Mouse (Mus musculus) embryonic facial prominence, embryonic 15.5 days (tissue): ENCODE measurements around the gene Ybx1. TPM values are rescaled to one million over a fixed set of nuclear protein-coding genes. Genes with fewer than 3 reads are reported as not detected.
A peak's percentile ranks its signal among the peaks of the same experiment; 100 is the strongest.

Source experiments
- ATAC-seq: fragments of 200-750 bp; cut with Nextera tagmentation; 2 replicates; pipeline ENCODE4 v1.8.0; 2017; ENCODE audit warnings: low read depth, moderate TSS enrichment; ENCODE audit not compliant: insufficient number of reproducible peaks, low FRiP score, low TSS enrichment
- H3K27ac ChIP-seq: fragments of 300-500 bp; sonication (generic); replicated peaks from 2 replicates; pipeline ENCODE4 v1.5.1; 2015; ENCODE audit warnings: mild to moderate bottlenecking, inconsistent platforms
- H3K27me3 ChIP-seq: fragments of 300-500 bp; sonication (generic); 2 replicates; pipeline ENCODE4 v1.6.1; 2015; ENCODE audit warnings: inconsistent platforms
- H3K36me3 ChIP-seq: fragments of 300-500 bp; sonication (generic); 2 replicates; pipeline ENCODE4 v1.6.1; 2015; ENCODE audit warnings: mild to moderate bottlenecking, inconsistent platforms
- H3K4me1 ChIP-seq: fragments of 300-500 bp; sonication (generic); 2 replicates; pipeline ENCODE4 v1.6.1; 2015; ENCODE audit warnings: inconsistent platforms
- H3K4me2 ChIP-seq: fragments of 300-500 bp; sonication (generic); replicated peaks from 2 replicates; pipeline ENCODE4 v1.6.1; 2015; ENCODE audit warnings: mild to moderate bottlenecking, inconsistent platforms
- H3K4me3 ChIP-seq: fragments of 300-500 bp; sonication (generic); replicated peaks from 2 replicates; pipeline ENCODE4 v1.5.1; 2015; ENCODE audit warnings: mild to moderate bottlenecking, inconsistent platforms
- H3K9ac ChIP-seq: fragments of 300-500 bp; sonication (generic); 2 replicates; pipeline ENCODE4 v1.6.1; 2015; ENCODE audit warnings: inconsistent platforms
- H3K9me3 ChIP-seq: fragments of 300-500 bp; sonication (generic); replicated peaks from 2 replicates; pipeline ENCODE4 v1.6.1; 2016; ENCODE audit warnings: inconsistent platforms
- WGBS: fragments of 180-500 bp; shearing (Covaris S2); methylation state at CpG from one replicate; pipeline ENCODE4 v1.1.7; 2015; 5-methylcytosine and 5-hydroxymethylcytosine counted together
- polyA plus RNA-seq: library from polyadenylated mRNA; unstranded; fragments of >200 nt; fragmentation: Nextera tagmentation; extraction: Ambion mirVana; gene quantifications from 2 replicates; pipeline ENCODE4 v1.2.1, GENCODE M21; 2015

The Ybx1 gene
- polyA plus RNA-seq, 1 experiment from 2014 or later, result 601 TPM

- Histone ChIP-seq H3K4me1 (no peaks in the 10 kb centered on the region), H3K9ac (no peak overlapping the region), H3K27ac (no peak overlapping the region), H3K9me3 (no peaks in the 10 kb centered on the region), H3K36me3 (peaks cover 88% of the 10 kb centered on the region), H3K4me2 (no peak overlapping the region), H3K4me3 (no peak overlapping the region), H3K27me3 (no peaks in the 10 kb centered on the region)
- ATAC-seq, result no peak
- 74% methylated on average over 1 of the region's 1 CpGs for WGBS
Observed at GRCm38 (mm10) chr4:119274627-119275026, 19.8 kb downstream of the Ybx1 start.

GRCm38 (mm10) chr4:119266606-119267005 is 27.8 kb downstream of the Ybx1 start:
- H3K4me3 ChIP-seq, result no peak overlapping the region
- no peak for ATAC-seq
- no peaks in the 10 kb centered on the region for H3K27me3 ChIP-seq

GRCm38 (mm10) chr4:119263459-119263858 is 30.9 kb downstream of the Ybx1 start:
- Histone ChIP-seq H3K27me3 (no peaks in the 10 kb centered on the region), H3K36me3 (no peaks in the 10 kb centered on the region), H3K4me3 (no peak overlapping the region), H3K9me3 (no peaks in the 10 kb centered on the region), H3K9ac (no peak overlapping the region), H3K4me2 (no peak overlapping the region), H3K4me1 (no peaks in the 10 kb centered on the region), H3K27ac (no peak overlapping the region)
- no peak for ATAC-seq
- WGBS, result 71% methylated on average over 3 of the region's 3 CpGs

More at GRCm38 (mm10) chr4:119266606-119267005, 27.8 kb downstream of the Ybx1 start:
- H3K9ac ChIP-seq, result no peak overlapping the region
- no peak overlapping the region for H3K27ac ChIP-seq
- no peaks in the 10 kb centered on the region for H3K9me3 ChIP-seq
- H3K4me2 ChIP-seq, result no peak overlapping the region
- peaks cover 17% of the 10 kb centered on the region for H3K36me3 ChIP-seq
- no peaks in the 10 kb centered on the region for H3K4me1 ChIP-seq
- WGBS, result 76% methylated on average over 13 of the region's 13 CpGs

- 92% methylated on average over 5 of the region's 5 CpGs for WGBS
- Histone ChIP-seq H3K27me3 (no peaks in the 10 kb centered on the region), H3K4me3 (no peak overlapping the region)
Observed at GRCm38 (mm10) chr4:119262483-119262882, 31.9 kb downstream of the Ybx1 start.

GRCm38 (mm10) chr4:119261087-119261713 is 33.2 kb downstream of the Ybx1 start:
- Histone ChIP-seq H3K4me1 (no peaks in the 10 kb centered on the region), H3K4me3 (no peak overlapping the region), H3K4me2 (no peak overlapping the region), H3K36me3 (no peaks in the 10 kb centered on the region), H3K9ac (no peak overlapping the region), H3K27me3 (no peaks in the 10 kb centered on the region), H3K9me3 (no peaks in the 10 kb centered on the region), H3K27ac (no peak overlapping the region)
- WGBS, result 65% methylated on average over 7 of the region's 7 CpGs
- no peak for ATAC-seq

More at GRCm38 (mm10) chr4:119262483-119262882, 31.9 kb downstream of the Ybx1 start:
- H3K9ac ChIP-seq, result no peak overlapping the region
- H3K27ac ChIP-seq, result no peak overlapping the region
- no peaks in the 10 kb centered on the region for H3K36me3 ChIP-seq
- H3K4me2 ChIP-seq, result no peak overlapping the region
- ATAC-seq, result no peak
- H3K9me3 ChIP-seq, result no peaks in the 10 kb centered on the region
- no peaks in the 10 kb centered on the region for H3K4me1 ChIP-seq

GRCm38 (mm10) chr4:119259344-119260254 is 34.8 kb downstream of the Ybx1 start:
- no peak overlapping the region for H3K27ac ChIP-seq
- no peaks in the 10 kb centered on the region for H3K36me3 ChIP-seq
- H3K4me2 ChIP-seq, result no peak overlapping the region
- H3K27me3 ChIP-seq, result no peaks in the 10 kb centered on the region
- H3K4me3 ChIP-seq, result no peak overlapping the region
- H3K9me3 ChIP-seq, result no peaks in the 10 kb centered on the region
- no peak for ATAC-seq
- H3K9ac ChIP-seq, result no peak overlapping the region
- peaks cover 7% of the 10 kb centered on the region for H3K4me1 ChIP-seq
- 82% methylated on average over 15 of the region's 15 CpGs for WGBS

GRCm38 (mm10) chr4:119257083-119257482 is 37.3 kb downstream of the Ybx1 start:
- Histone ChIP-seq H3K27ac (no peak overlapping the region), H3K9ac (no peak overlapping the region), H3K4me3 (no peak overlapping the region), H3K9me3 (no peaks in the 10 kb centered on the region), H3K4me1 (peaks cover 20% of the 10 kb centered on the region), H3K36me3 (no peaks in the 10 kb centered on the region), H3K4me2 (no peak overlapping the region), H3K27me3 (no peaks in the 10 kb centered on the region)
- no peak for ATAC-seq
- WGBS, result 75% methylated on average over 6 of the region's 6 CpGs

- Histone ChIP-seq H3K27me3 (no peaks in the 10 kb centered on the region), H3K4me1 (peaks cover 20% of the 10 kb centered on the region), H3K9ac (no peak within 1 kb of the TSS), H3K9me3 (no peaks in the 10 kb centered on the region), H3K4me2 (no peak within 1 kb of the TSS), H3K36me3 (no peaks in the 10 kb centered on the region), H3K4me3 (no peak within 1 kb of the TSS), H3K27ac (peak within 1 kb of the TSS; percentile 60; the same call in 1 of the 2 replicates)
- WGBS, result 75% methylated on average over 12 of the region's 12 CpGs
- ATAC-seq, result no peak
Observed at GRCm38 (mm10) chr4:119255351-119255750, 39.1 kb downstream of the Ybx1 start, which contains the start of gene Cldn19. Gene Cldn19 (plus strand): TSS chr4:119255414.

- 0 out of 2 replicates have a peak, but pooled peaks have one; percentile 16 for ATAC-seq
- Histone ChIP-seq H3K9ac (no peak overlapping the region), H3K4me2 (no peak overlapping the region)
Observed at GRCm38 (mm10) chr4:119254012-119254618, 40.3 kb downstream of the Ybx1 start.

GRCm38 (mm10) chr4:119252025-119252808 is 42.2 kb downstream of the Ybx1 start:
- Histone ChIP-seq H3K27ac (no peak overlapping the region), H3K9me3 (no peaks in the 10 kb centered on the region), H3K4me3 (no peak overlapping the region), H3K27me3 (no peaks in the 10 kb centered on the region), H3K9ac (no peak overlapping the region), H3K36me3 (peaks cover 14% of the 10 kb centered on the region; the same call in 1 of the 2 replicates), H3K4me1 (peaks cover 27% of the 10 kb centered on the region), H3K4me2 (no peak overlapping the region)
- ATAC-seq, result no peak
- 57% methylated on average over 7 of the region's 7 CpGs for WGBS

More at GRCm38 (mm10) chr4:119254012-119254618, 40.3 kb downstream of the Ybx1 start:
- Histone ChIP-seq H3K36me3 (no peaks in the 10 kb centered on the region), H3K9me3 (no peaks in the 10 kb centered on the region), H3K27me3 (no peaks in the 10 kb centered on the region), H3K4me3 (no peak overlapping the region), H3K27ac (peak overlapping the region; percentile 60; the same call in 1 of the 2 replicates), H3K4me1 (peaks cover 20% of the 10 kb centered on the region)
- WGBS, result 19% methylated on average over 9 of the region's 9 CpGs
